Mouse (Mus musculus) frontal cortex, postnatal 36 days (tissue): ENCODE results near the gene Nfatc3.

Experiments used
- DNase-seq, 2 experiments: peaks; one replicate each; pipeline ENCODE4 v3.0.0; 2022; ENCODE audit warnings: low spot score in 2 of 2

Gene Nfatc3

GRCm38 (mm10) chr8:106126055-106126454 lies 67.4 kb downstream of the Nfatc3 start:
- DNase-seq, result no peak

DNA sequence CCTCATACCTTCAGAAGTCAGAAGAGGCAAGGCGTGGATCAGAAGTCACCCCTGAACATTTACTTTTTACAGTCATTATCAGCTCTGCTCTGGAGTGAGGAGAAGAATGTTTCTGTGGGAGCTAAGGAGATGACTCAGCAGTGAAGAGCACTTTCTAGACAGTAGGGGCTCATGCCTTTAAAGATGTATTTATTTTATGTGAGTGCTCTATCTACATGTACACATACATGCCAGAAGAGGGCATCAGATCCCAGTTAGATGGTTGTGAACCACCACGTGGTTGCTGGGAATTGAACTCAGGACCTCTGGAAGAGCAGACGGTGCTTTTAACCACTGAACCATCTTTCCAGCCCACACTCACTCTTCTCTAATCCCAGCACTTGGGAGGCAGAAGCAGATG lies 68.4 kb downstream of the Nfatc3 start:
- no peak for DNase-seq

GRCm38 (mm10) chr8:106127882-106128410 lies 69.3 kb downstream of the Nfatc3 start:
- no peak for DNase-seq

GRCm38 (mm10) chr8:106129232-106129930 lies 70.7 kb downstream of the Nfatc3 start:
- DNase-seq, result no peak

DNA sequence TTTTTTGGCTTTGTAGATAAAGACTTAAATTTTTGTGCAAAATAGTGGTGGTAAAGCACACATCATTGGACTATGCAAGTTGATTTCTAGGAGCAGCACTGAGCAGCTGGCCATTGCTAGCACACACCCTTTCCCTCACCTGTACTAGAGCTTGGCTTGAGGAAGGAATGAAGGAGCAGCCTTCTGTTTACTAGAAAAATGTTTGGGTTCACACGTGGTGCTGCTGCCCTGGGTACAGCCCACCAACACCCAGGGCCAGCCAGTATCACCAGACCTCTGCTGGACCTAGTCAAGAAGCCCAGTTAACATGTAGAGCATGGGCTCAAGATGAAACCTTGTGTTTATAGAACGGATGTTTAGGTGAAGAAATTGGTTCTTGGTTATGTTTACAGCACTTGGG lies 71.4 kb downstream of the Nfatc3 start:
- no peak for DNase-seq

GRCm38 (mm10) chr8:106130505-106130904 lies 71.9 kb downstream of the Nfatc3 start:
- no peak for DNase-seq

- DNase-seq, result no peak
Measured at GRCm38 (mm10) chr8:106131021-106131420, 72.4 kb downstream of the Nfatc3 start.

DNA sequence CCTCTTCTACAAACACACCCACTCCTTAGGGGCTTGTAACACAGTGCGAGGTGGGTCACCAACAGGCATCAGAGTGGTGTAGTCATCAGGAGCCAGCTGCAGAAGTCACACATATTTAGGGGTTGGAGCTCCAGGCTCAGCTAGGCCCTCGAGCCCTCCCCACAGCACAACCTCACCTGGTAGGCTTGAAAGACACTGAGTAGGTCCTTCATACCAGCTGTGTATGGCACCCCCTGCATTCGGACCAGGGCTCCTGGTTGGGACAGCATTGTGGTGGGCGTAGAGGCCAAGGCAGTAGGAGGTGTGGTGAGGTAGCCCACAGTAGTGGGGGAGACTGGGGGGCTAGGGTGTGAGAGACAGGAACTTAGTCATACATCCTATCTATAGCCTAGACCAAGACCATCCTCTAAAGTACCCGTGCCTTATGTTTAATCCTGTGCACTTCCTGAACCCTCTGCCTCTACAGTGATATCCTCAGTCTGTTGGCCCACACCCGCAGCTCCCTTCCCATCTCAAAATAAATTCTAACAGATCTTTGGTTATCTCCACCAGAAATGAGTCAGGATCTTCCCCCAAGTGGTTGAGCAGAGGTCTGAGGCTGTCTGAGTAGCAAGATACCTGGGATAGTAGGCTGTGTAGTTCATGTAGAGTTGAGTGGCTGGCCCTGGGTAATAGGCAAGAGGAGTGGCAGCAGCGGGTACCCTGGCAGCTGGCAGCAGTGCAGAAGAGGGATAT lies 73.0 kb downstream of the Nfatc3 start:
- DNase-seq, result no peak

- no peak for DNase-seq
Measured at GRCm38 (mm10) chr8:106132356-106132755, 73.7 kb downstream of the Nfatc3 start.

DNA sequence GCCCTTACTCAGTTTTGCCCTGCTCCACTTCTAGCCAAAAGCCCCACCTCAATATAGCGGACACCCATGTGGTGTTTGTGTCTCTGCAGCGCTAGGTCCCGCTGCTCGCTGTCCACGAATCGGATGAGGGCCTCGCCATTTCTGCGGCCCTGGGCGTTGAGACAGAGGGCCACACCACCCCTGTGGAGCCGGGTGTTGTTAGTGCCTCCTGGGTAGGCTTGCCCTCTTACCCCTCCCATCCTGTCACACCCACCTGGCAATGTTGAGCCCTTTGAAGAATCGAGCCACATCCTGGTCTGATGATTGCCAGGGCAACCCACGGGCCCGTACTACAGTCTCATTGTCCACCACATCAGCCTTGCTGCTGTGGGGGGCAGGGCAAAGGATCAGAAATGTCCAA lies 74.9 kb downstream of the Nfatc3 start:
- DNase-seq, result no peak

GRCm38 (mm10) chr8:106133946-106134345 lies 75.3 kb downstream of the Nfatc3 start:
- no peak for DNase-seq

DNA sequence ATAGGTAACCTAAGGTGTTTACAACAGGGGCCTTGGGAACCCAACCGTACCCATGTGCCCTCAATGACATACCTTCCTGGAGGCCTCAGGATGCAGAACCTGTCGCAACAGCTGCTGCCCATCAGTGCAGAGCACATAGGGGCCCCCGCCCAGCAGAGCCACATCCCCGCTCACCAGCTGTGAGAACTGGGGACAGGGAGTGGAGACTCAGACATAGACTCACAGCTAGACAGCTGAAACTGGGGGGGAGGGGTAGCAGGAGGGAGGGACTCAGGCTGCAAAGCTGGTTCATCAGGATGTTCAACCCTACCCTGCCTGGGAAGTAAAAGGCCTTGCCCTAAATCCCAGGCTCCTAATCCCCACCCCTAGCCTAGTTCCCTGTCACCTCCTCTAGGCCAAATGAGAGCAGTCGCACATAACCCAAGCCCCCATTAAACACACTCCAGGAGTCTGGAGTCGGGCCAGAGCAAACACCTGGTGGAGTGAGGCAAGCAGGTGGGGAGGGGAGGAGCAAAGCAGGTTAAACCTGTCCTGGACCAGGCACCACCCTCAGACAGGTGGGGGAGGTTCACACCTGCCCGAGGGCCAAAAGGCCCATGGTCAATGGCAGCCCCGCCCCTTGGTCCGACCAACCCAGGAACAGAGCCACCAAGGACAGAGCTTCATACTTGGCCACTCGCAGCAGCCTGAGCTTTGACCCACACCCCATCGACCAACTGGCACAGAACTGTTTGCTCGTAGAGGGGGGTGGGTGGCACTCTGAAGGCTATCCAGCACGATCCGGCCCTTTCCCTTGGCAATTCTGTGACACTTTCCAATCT lies 76.3 kb downstream of the Nfatc3 start:
- DNase-seq, result no peak

- DNase-seq, result no peak
Measured at GRCm38 (mm10) chr8:106135672-106136071, 77.0 kb downstream of the Nfatc3 start.

DNA sequence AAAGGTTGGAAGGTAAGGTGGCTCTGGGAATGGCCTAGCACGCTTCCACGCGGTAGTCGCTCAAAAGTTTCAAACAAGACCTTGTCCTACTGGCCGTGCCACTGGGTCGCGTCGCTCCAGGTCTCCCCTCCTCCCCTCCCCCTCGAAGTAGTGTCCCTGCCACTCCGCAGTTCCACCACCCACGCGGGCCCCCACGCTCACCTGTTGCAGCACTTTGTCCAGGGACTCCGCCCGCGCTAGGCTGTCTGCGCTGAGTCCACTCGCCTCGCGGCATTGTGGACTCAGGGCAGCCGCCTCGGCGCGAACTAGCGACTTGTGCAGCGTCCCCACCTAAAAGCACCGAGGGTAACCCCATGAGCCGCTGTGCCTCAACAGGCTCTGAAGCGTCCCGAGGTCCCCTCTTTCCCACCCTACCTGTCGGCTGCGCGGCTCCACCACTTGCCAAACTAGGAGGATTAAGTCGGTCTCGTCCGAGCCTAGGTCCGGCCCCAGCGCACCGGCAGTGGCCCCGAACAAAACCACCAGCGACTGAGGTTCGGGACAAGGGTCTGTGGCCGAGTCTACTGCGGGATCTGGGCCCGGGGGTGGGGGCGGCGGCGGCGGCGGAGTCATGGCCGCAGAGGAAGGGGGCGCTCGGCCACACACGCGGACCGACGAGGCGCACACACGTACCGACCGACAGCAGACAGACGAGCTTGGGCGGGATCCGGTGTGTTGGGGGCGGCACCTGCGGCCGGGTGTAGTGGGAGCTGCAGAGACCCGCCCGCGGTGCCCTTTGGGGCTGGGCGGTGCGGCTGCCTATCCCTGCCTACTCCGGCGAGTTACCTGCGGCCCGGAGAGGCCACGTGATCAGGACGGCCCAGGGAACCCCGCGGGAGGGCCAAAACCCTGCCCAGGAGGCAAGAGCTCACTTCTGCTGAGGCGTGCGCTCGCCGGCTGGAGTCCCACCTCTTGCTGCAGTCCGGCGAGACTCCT lies 77.8 kb downstream of the Nfatc3 start, which contains the start of gene Esrp2:
TSS of gene Esrp2 (minus strand) at position 819 of the 975 bp plus-strand sequence.
- DNase-seq, result no peak

DNA sequence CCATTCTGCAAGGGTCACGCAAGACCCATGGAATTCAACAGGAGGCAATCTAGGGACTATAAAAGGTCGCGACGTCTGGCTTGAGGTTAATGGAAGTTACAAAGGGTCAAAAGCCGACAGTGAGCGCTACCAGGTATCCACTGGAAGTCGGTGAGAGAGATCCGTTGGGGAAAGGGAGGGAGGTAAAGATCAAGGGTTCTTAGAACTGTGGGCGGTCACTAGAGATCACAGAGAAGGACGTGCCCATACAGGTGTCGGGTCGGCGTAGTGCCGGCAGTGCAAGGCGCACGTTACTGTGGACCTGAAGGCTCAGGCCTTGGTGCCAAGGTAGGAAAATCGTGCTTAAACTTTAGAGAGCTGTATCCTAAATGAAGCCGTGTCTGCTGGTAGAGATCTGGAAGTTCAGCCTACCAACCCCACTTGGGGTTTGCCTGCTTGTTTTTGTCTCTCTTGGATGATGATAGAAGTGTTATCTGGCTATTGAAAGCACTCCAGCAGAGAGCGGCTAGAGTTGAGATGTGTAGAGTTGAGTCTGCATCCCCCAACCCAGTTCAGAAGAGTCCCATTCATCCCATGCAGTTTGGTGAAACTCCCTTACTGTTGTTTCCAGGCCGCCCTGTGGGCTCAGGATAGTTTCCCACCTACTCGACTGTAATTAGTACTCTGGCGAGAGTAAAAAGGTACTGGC lies 78.7 kb downstream of the Nfatc3 start:
- DNase-seq, result no peak

- DNase-seq, result peak; percentile 52
Measured at GRCm38 (mm10) chr8:106137906-106138477, 79.4 kb downstream of the Nfatc3 start.

DNA sequence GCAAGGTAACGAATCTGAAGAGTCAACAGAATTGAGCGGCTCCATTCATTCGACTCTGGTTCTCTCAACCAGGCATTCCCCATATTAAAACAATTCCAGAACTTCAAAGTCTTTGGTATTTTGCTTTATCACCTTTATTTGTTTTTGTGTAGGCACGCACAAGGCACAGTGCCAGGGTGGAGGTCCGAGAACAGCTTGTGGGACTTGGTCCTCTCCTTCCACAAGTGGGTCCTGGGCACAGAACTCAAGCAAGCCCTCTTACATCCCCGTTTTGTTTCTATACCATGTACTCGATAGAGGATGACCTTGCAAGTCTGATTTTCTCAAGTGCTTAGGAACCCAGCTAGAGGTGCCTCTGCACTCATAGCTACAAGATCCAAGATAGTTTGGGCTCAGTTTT lies 80.0 kb downstream of the Nfatc3 start:
- no peak for DNase-seq

DNA sequence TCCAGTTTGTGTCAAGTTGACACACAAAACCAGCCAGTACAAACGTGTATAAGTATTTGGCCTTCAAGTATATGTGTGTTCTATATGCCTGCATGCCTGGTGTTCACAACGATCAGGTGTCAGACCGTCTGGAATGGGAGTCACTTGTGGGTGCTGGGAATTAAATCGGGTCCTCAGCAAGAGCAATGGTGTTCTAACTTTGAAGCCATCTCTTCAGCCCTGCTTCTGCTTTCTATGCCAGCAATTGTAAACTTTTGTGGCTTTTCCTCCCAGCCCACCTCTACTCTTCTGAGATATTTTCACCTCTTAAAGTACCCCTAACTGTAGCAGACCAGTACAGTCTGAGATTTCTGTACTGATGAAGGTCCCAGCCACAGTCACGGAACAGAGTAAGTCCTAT lies 81.6 kb downstream of the Nfatc3 start:
- no peak for DNase-seq

DNA sequence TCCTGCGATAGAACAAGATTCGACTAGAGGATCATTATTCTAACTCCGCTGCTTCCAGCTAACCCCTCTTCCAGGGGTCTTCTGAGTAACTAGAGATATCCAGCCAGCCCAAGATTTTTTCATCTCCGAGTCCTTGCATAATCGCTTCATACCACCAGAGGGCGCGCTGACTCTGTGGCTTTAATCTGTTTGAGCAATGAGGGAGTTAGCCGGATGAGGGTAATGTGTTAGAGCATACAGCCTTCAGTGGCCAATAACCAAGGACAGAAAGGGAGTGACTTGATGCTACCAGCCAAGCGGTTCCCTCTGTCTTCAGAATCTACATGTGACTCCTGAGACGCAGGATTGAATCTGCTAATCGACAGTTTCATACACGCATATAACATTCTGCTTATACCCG lies 82.1 kb downstream of the Nfatc3 start:
- DNase-seq, result peak; percentile 80 to 87

DNA sequence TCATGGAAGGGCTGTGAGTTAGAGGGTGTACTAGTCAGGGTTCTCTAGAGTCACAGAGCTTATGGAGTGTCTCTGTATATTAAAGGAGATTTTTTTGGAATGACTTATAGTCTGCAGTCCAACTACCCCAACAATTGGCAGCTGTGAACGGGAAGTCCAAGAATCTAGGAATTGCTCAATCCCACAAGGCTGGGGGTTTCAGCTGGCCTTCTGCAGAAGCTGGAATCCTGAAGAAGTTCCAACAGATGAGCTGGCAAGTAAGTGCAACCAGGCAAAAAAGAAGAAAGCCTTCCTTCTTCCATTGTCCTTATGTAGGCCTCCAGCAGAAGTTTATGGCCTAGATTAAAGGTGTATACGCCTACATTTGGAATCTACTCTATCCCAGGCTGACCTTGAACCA lies 86.7 kb downstream of the Nfatc3 start:
- DNase-seq, result no peak
